Mouse (Mus musculus) bone marrow, adult 2 months (tissue): ENCODE measurements around the gene Tmod2.

Source experiments
- CTCF ChIP-seq: fragments of 200-500 bp; IDR thresholded peaks from 2 replicates; pipeline ENCODE4 v1.5.1; 2011; ENCODE audit warnings: low read length, control low read depth; ENCODE audit not compliant: control insufficient read depth, insufficient read depth
- POLR2A ChIP-seq: fragments of 200-500 bp; IDR thresholded peaks from 2 replicates; pipeline ENCODE4 v1.6.1; 2011; ENCODE audit warnings: low read depth, mild to moderate bottlenecking, control low read depth, low read length, borderline replicate concordance; ENCODE audit not compliant: control insufficient read depth

GRCm38 (mm10) chr9:75545514-75545913, 65.6 kb downstream of the Tmod2 start:
- TF ChIP-seq CTCF (no peak), POLR2A (no peak)
